Mouse (Mus musculus) cerebellum, adult 11-12 months (tissue): ENCODE measurements around the gene Gm9964.

ENCODE experiments used
- DNase-seq: peaks from one replicate; pipeline ENCODE4 v3.0.0; 2022

Gm9964 gene

GRCm38 (mm10) chr11:79252881-79253541 lies 43.7 kb downstream of the Gm9964 start:
- DNase-seq: no peak
